Mouse (Mus musculus) urinary bladder, adult 18-20 months (tissue): ENCODE measurements around the gene Tnmd.
A peak's percentile ranks its signal among the peaks of the same experiment; 100 is the strongest.

Source experiments
- DNase-seq, 2 experiments: peaks; one replicate each; pipeline ENCODE4 v3.0.0; 2022; ENCODE audit warnings: low spot score in 2 of 2, mixed read lengths in 2 of 2

The Tnmd gene

GRCm38 (mm10) chrX:133850680-133851079 lies at the start of gene Tnmd:
Tnmd (plus strand) TSS chrX:133850980.
- DNase-seq: no peak

- DNase-seq: no peak
These were observed 2.9 kb downstream of the Tnmd start for GRCm38 (mm10) chrX:133853637-133854036.

DNA sequence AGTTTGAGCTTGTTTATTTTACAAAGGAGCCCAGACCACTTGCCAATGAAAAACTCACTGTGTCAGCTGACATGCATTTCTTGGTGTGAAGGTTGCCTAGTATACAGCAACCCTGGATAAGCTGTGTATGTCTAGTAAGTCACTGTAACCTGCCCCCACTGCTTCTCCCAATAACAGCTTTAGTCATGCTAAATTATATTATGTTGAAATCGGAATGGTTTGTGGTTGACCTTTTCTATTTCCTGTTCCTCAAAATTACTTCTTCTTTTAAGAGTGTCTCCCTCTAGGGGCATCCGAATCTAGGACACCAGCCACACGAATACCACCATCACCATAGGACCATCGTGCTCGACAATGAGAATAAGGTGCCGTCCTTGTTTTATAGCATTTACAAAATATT lies 19.0 kb downstream of the Tnmd start:
- DNase-seq: no peak

- no peak for DNase-seq
These were observed 36.5 kb downstream of the Tnmd start for GRCm38 (mm10) chrX:133887308-133887707.

GRCm38 (mm10) chrX:133888111-133888510 lies 37.3 kb downstream of the Tnmd start:
- DNase-seq: no peak

DNA sequence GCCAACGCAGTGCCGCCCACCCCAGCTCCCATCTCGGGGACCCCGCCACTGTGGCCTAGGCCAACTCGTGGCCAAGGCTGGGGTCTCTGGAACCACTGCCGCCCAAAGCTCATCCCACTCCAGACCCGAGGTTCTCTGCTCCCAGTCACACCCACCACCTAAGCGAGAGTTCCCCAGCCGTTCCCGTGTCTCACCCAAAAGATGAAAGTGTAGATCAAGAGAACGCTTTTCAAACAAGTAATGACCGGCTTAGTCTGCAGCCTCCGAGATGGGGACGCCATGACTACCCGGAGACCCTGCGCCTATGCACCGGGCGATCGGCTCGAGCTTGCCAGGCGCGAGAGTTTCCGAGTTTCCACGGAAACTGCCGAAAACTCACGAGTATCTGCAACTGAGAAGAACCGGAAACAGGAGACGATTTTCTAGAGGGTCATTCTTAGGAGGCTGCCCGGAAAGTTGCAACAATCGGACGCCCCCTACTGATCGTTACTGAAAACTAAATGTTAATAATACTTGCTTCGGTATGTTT lies 47.3 kb downstream of the Tnmd start, which contains the start of gene Tspan6:
Gene Tspan6 (minus strand): TSS at position 416 of the 529 bp plus-strand sequence.
- DNase-seq: peak; percentile 53 to 55

- no peak for DNase-seq
These were observed 57.5 kb downstream of the Tnmd start, which contains the start of gene Srpx2 for GRCm38 (mm10) chrX:133908261-133908660. Srpx2 (plus strand) TSS chrX:133908426.

- no peak for DNase-seq
These were observed 60.8 kb downstream of the Tnmd start for GRCm38 (mm10) chrX:133911397-133912103.

DNA sequence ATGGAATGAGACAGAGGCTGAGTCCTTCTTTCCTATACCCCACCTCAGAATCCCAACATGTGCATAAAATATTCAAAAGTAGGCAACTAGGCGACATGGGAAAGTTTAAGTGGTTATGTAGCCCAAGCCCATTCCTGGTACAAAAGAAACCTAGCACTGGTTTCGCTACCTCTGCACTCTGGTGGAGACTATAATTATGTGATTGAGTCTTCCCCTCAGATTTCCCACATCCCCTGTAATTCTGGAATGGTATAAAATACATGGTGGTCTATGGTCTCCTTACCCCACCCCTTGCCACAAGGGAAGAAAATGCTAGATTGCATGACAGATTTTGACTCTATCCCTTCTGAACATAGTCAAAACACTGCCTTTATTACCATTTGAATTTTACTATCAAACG lies 62.2 kb downstream of the Tnmd start:
- DNase-seq: no peak

DNA sequence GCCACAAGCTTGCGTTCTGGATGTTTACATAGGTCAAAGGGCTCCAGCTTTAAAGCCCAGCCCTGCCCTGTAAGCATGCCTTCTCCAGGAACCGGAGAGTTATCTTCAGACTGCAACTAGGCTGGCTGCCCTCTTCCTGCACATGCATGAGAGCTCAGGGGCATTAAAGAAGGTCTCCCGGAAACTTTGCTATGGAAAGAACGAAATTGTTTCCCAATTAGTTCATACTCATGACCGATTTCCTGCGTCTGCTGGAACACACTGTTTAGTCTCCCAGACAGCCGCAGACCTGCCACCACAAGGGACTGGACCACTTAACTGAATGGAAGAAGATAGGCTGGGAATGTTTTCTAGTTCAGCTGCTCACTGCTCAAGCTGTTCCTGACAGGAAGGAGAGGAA lies 63.4 kb downstream of the Tnmd start:
- no peak for DNase-seq
